Mouse (Mus musculus) erythroblast, embryonic 14.5 days (primary cell): ENCODE data around the gene Olfr788.

Experiments
- GATA1 ChIP-seq: IDR thresholded peaks from 2 replicates; pipeline ENCODE4 v1.6.1; 2012; ENCODE audit warnings: low read length, inconsistent platforms, mixed read lengths
- TAL1 ChIP-seq: IDR thresholded peaks from 3 replicates; pipeline ENCODE4 v1.6.1; 2012; ENCODE audit warnings: low read length, inconsistent platforms, mixed read lengths

GRCm38 (mm10) chr10:129484452-129484851 lies 13.7 kb downstream of the Olfr788 start, which contains the start of gene Olfr789:
- TF ChIP-seq GATA1 = no peak
- no peak for TF ChIP-seq TAL1
